18 mouse cellular contexts compared by ENCODE assay signal in genomic region chr16:96391070-96391469, GRCm38 (mm10). TPM values are rescaled to one million over a fixed set of nuclear protein-coding genes. Genes with fewer than 3 reads are reported as not detected.
DNase-seq lines count a peak whose midpoint lies in the region; ATAC-seq and TF ChIP-seq lines count a peak whose summit lies in the region.
"Had no signal": no experiment of that assay in that cellular context is flagged by ENCODE, and none has a peak within 500 bp of the region (broad histone marks: within the 10 kb centered on the region; RNA-seq: fewer than 3 reads in every experiment).

No protein-coding gene starts in this region.

- no peak overlapping the region for H3K9ac ChIP-seq in heart, embryonic 12.5 days
- no peak overlapping the region for H3K9ac ChIP-seq in CH12.LX (ENCODE audit: insufficient read depth, low read depth)
- H3K9ac ChIP-seq in neural tube, embryonic 15.5 days (replicated peaks): no peak overlapping the region
- H3K9ac ChIP-seq: embryonic facial prominence, embryonic 15.5 days; forebrain, embryonic 12.5 days; limb, embryonic 13.5 days had no signal

- intact Hi-C loops in heart, postnatal 10 days (cut with DNase I): no loop called here
- intact Hi-C loops in left cerebral cortex, postnatal 4 days (cut with DNase I): no loop called here

- no peak for ATAC-seq in heart, embryonic 12.5 days (ENCODE audit: insufficient number of reproducible peaks, low FRiP score)
- no peak for ATAC-seq in neural tube, embryonic 15.5 days (ENCODE audit: low FRiP score)

- TF ChIP-seq POLR2A in CH12.LX (IDR thresholded peaks at IDR 0.05; ENCODE audit: low read depth, low read length): no peak

- H3K36me3 ChIP-seq in heart, embryonic 12.5 days: no peaks in the 10 kb centered on the region
- H3K36me3 ChIP-seq in CH12.LX (replicated peaks in 1 of 2; ENCODE audit: control insufficient read depth in 1 of 2, insufficient read depth in 1 of 2, low read length in 1 of 2): no peaks in the 10 kb centered on the region
- H3K36me3 ChIP-seq in neural tube, embryonic 15.5 days: no peaks in the 10 kb centered on the region
- H3K36me3 ChIP-seq: embryonic facial prominence, embryonic 15.5 days; forebrain, embryonic 12.5 days; limb, embryonic 13.5 days had no signal

- no peaks in the 10 kb centered on the region for H3K4me1 ChIP-seq in heart, embryonic 12.5 days (replicated peaks)
- H3K4me1 ChIP-seq in CH12.LX (ENCODE audit: control insufficient read depth in 1 of 2, insufficient read depth in 2 of 2): peaks cover 23 to 61% of the 10 kb centered on the region in 2 experiments
- no peaks in the 10 kb centered on the region for H3K4me1 ChIP-seq in neural tube, embryonic 15.5 days
- H3K4me1 ChIP-seq: embryonic facial prominence, embryonic 15.5 days; forebrain, embryonic 12.5 days; limb, embryonic 13.5 days had no signal

- DNase-seq in heart, postnatal 10 days: peak; percentile 16 to 28
- peak; percentile 14 for DNase-seq in left cerebral cortex, postnatal 4 days
- DNase-seq in left cerebral cortex, adult 8-10 months (ENCODE audit: low spot score in 2 of 2): no peak
- peak; percentile 30 for DNase-seq in 416B (ENCODE audit: low read depth)
- DNase-seq in CH12.LX (ENCODE audit: extremely low read depth): peak; percentile 45
- no peak for DNase-seq in frontal cortex, postnatal 36 days (ENCODE audit: low spot score in 2 of 2)
- DNase-seq: heart, adult 18-20 months; heart, postnatal 36 days; kidney, postnatal 4 days; lung, postnatal 10 days; thymus, postnatal 36 days had no signal

- TF ChIP-seq EP300 in CH12.LX (IDR thresholded peaks at IDR 0.05; ENCODE audit: low read length): no peak

- no peak overlapping the region for H3K27ac ChIP-seq in heart, embryonic 12.5 days (ENCODE audit: poor library complexity, severe bottlenecking)
- H3K27ac ChIP-seq in CH12.LX (ENCODE audit: insufficient read depth, low read depth): no peak overlapping the region
- no peak overlapping the region for H3K27ac ChIP-seq in neural tube, embryonic 15.5 days (replicated peaks)
- H3K27ac ChIP-seq: embryonic facial prominence, embryonic 15.5 days; forebrain, embryonic 12.5 days; limb, embryonic 13.5 days had no signal

- H3K79me2 ChIP-seq in CH12.LX (replicated peaks; ENCODE audit: control insufficient read depth, extremely low read depth, insufficient read depth, poor library complexity, severe bottlenecking): no peaks in the 10 kb centered on the region

- dilution Hi-C loops in CH12.LX (cut with MboI; ENCODE audit: extremely low pct_ligation_motif_present, extremely low pct_unique_long_range_greater_than_20kb, low sequenced_read_pairs): no loop called here

- TF ChIP-seq RAD21 in CH12.LX (IDR thresholded peaks at IDR 0.05; ENCODE audit: low read depth, low read length): peak; percentile 91

- H3K9me3 ChIP-seq in heart, embryonic 12.5 days (replicated peaks): no peaks in the 10 kb centered on the region
- no peaks in the 10 kb centered on the region for H3K9me3 ChIP-seq in CH12.LX (replicated peaks; ENCODE audit: low read length)
- no peaks in the 10 kb centered on the region for H3K9me3 ChIP-seq in neural tube, embryonic 15.5 days (replicated peaks)
- H3K9me3 ChIP-seq: embryonic facial prominence, embryonic 15.5 days; forebrain, embryonic 12.5 days; limb, embryonic 13.5 days had no signal

- no peak overlapping the region for H3K4me2 ChIP-seq in heart, embryonic 12.5 days
- no peak overlapping the region for H3K4me2 ChIP-seq in CH12.LX (ENCODE audit: insufficient read depth, low read depth, poor library complexity, severe bottlenecking)
- no peak overlapping the region for H3K4me2 ChIP-seq in neural tube, embryonic 15.5 days
- H3K4me2 ChIP-seq: embryonic facial prominence, embryonic 15.5 days; forebrain, embryonic 12.5 days; limb, embryonic 13.5 days had no signal

- peak; percentile 49 to 89; a peak in 3 of 4 replicates for TF ChIP-seq CTCF in CH12.LX (conservative IDR thresholded peaks at IDR 0.05 in 1 of 2, IDR thresholded peaks at IDR 0.05 in 1 of 2; ENCODE audit: low read depth in 2 of 2, low read length in 2 of 2)

- H3K27me3 ChIP-seq in heart, embryonic 12.5 days (replicated peaks): no peaks in the 10 kb centered on the region
- H3K27me3 ChIP-seq in CH12.LX (replicated peaks): no peaks in the 10 kb centered on the region
- no peaks in the 10 kb centered on the region for H3K27me3 ChIP-seq in neural tube, embryonic 15.5 days (replicated peaks)
- H3K27me3 ChIP-seq: embryonic facial prominence, embryonic 15.5 days; forebrain, embryonic 12.5 days; limb, embryonic 13.5 days had no signal

- H3K4me3 ChIP-seq in heart, embryonic 12.5 days: no peak overlapping the region
- no peak overlapping the region for H3K4me3 ChIP-seq in CH12.LX (replicated peaks in 1 of 3; ENCODE audit: low read depth in 2 of 3, low read length in 2 of 3, poor library complexity in 1 of 3)
- no peak overlapping the region for H3K4me3 ChIP-seq in neural tube, embryonic 15.5 days (replicated peaks)
- H3K4me3 ChIP-seq: embryonic facial prominence, embryonic 15.5 days; forebrain, embryonic 12.5 days; limb, embryonic 13.5 days; myocyte had no signal

- in situ Hi-C loops in CH12.LX (cut with MboI; ENCODE audit: low pct_ligation_motif_present, low pct_unique_long_range_greater_than_20kb, low sequenced_read_pairs): no loop called here

TF ChIP-seq in CH12.LX, 34 proteins besides CTCF, POLR2A, EP300 and RAD21:
- TF ChIP-seq ZC3H11A (IDR thresholded peaks at IDR 0.05; ENCODE audit: low read depth, low read length) (peak; percentile 56; the same call in 1 of the 2 replicates), SMC3 (IDR thresholded peaks at IDR 0.05; ENCODE audit: low read depth, low read length) (peak; percentile 92), JUN (IDR thresholded peaks at IDR 0.05; ENCODE audit: insufficient read depth, low read depth, low read length) (no peak)

RNA-seq across cellular contexts. Expression of gene Itgb2l, which starts 52.3 kb away (rescaled TPM):
- total RNA-seq in heart, postnatal 10 days (2021): not detected
- not detected in 2 replicates for polyA plus RNA-seq in heart, embryonic 12.5 days (2016; fragmentation: Nextera tagmentation; extraction: Ambion mirVana)
- total RNA-seq in left cerebral cortex, postnatal 4 days (2021): not detected
- not detected for total RNA-seq in left cerebral cortex, adult 8-10 months (2022)
- total RNA-seq in CH12.LX (2012; rRNA removed) (0.08 TPM in 1 of 2 replicates, not detected in the other), CH12.LX (2014; rRNA removed) (0.08 and 0.20 TPM in 2 replicates)
- 0.27 and 0.37 TPM in 2 replicates for polyA plus RNA-seq in CH12.LX (2012; ENCODE audit: insufficient read length, low read depth)
- polyA plus RNA-seq in neural tube, embryonic 15.5 days (2015; fragmentation: Nextera tagmentation; extraction: Ambion mirVana): 0.10 and 0.42 TPM in 2 replicates
- total RNA-seq: gastrocnemius, adult 18-20 months; heart, adult 18-20 months; heart, postnatal 36 days had no signal
- polyA plus RNA-seq: forebrain, embryonic 12.5 days; limb, embryonic 13.5 days had no signal

Comparison
In these comparisons a context has a peak if more than half of its experiments do, and no peak if none do; other contexts are left out.
1. DNase-seq: peak in heart, postnatal 10 days (2 of 2), left cerebral cortex, postnatal 4 days (single experiment), 416B (single experiment) and CH12.LX (single experiment); none in left cerebral cortex, adult 8-10 months (0 of 2) and frontal cortex, postnatal 36 days (0 of 2).